Mouse (Mus musculus) heart, embryonic 11.5 days (tissue): ENCODE data around the gene Fam214a. TPM values are rescaled to one million over a fixed set of nuclear protein-coding genes. Genes with fewer than 3 reads are reported as not detected.

Experiments used
- ATAC-seq: fragments of 200-750 bp; cut with Nextera tagmentation; replicated peaks from 2 replicates; pipeline ENCODE4 v1.8.0; 2017; ENCODE audit warnings: moderate library complexity; ENCODE audit not compliant: insufficient number of reproducible peaks, low FRiP score, low TSS enrichment
- H3K27ac ChIP-seq: fragments of 300-500 bp; sonication (generic); 2 replicates; pipeline ENCODE4 v1.5.1; 2014; ENCODE audit warnings: mild to moderate bottlenecking, low read depth, low read length
- H3K27me3 ChIP-seq: fragments of 300-500 bp; sonication (generic); 2 replicates; pipeline ENCODE4 v1.6.1; 2014; ENCODE audit warnings: mild to moderate bottlenecking, low read length, mixed read lengths; ENCODE audit not compliant: control insufficient read depth, insufficient read depth
- H3K36me3 ChIP-seq: fragments of 300-500 bp; sonication (generic); 2 replicates; pipeline ENCODE4 v1.6.1; 2014; ENCODE audit warnings: mild to moderate bottlenecking, low read length, moderate library complexity, mixed read lengths; ENCODE audit not compliant: control insufficient read depth, insufficient read depth
- H3K4me1 ChIP-seq: fragments of 300-500 bp; sonication (generic); 2 replicates; pipeline ENCODE4 v1.6.1; 2014; ENCODE audit warnings: low read length; ENCODE audit not compliant: control insufficient read depth, insufficient read depth
- H3K4me2 ChIP-seq: fragments of 300-500 bp; sonication (generic); 2 replicates; pipeline ENCODE4 v1.6.1; 2014; ENCODE audit warnings: mild to moderate bottlenecking, moderate library complexity
- H3K4me3 ChIP-seq: fragments of 300-500 bp; sonication (generic); 2 replicates; pipeline ENCODE4 v1.5.1; 2014; ENCODE audit warnings: low read depth, low read length
- H3K9ac ChIP-seq: fragments of 300-500 bp; sonication (generic); 2 replicates; pipeline ENCODE4 v1.6.1; 2014; ENCODE audit warnings: mild to moderate bottlenecking, low read depth, low read length, moderate library complexity
- H3K9me3 ChIP-seq: fragments of 300-500 bp; sonication (generic); replicated peaks from 2 replicates; pipeline ENCODE4 v1.6.1; 2016; ENCODE audit warnings: low read length; ENCODE audit not compliant: control insufficient read depth
- WGBS: fragments of 180-500 bp; shearing (Covaris S2); extraction: QIAGEN DNeasy Blood & Tissue Kit; methylation state at CpG from one replicate; pipeline ENCODE4 v1.1.7; 2014; ENCODE audit not compliant: insufficient replicate concordance; 5-methylcytosine and 5-hydroxymethylcytosine counted together
- polyA plus RNA-seq: library from polyadenylated mRNA; unstranded; fragments of >200 nt; fragmentation: Nextera tagmentation; extraction: Ambion mirVana; gene quantifications from 2 replicates; pipeline ENCODE4 v1.2.1, GENCODE M21; 2014

Fam214a gene
- polyA plus RNA-seq, 1 experiment from 2014 or later: 9.7 TPM

- Histone ChIP-seq H3K9me3 (no peaks in the 10 kb centered on the region), H3K9ac (no peak overlapping the region), H3K27me3 (no peaks in the 10 kb centered on the region), H3K4me2 (no peak overlapping the region), H3K4me3 (no peak overlapping the region), H3K4me1 (no peaks in the 10 kb centered on the region), H3K27ac (no peak overlapping the region), H3K36me3 (no peaks in the 10 kb centered on the region)
- no peak for ATAC-seq
- WGBS: 58% methylated on average over 2 of the region's 2 CpGs
Observed at GRCm38 (mm10) chr9:74996349-74996748, 43.7 kb downstream of the Fam214a start.

GRCm38 (mm10) chr9:74997976-74998375, 45.3 kb downstream of the Fam214a start:
- Histone ChIP-seq H3K4me3 (no peak overlapping the region), H3K4me1 (no peaks in the 10 kb centered on the region; the same call in 1 of the 2 replicates), H3K36me3 (no peaks in the 10 kb centered on the region), H3K4me2 (no peak overlapping the region), H3K27ac (no peak overlapping the region), H3K9ac (no peak overlapping the region), H3K9me3 (no peaks in the 10 kb centered on the region), H3K27me3 (no peaks in the 10 kb centered on the region)
- no peak for ATAC-seq

GRCm38 (mm10) chr9:75001006-75001405, 48.3 kb downstream of the Fam214a start:
- H3K9ac ChIP-seq: no peak overlapping the region
- H3K27ac ChIP-seq: no peak overlapping the region
- WGBS: 71% methylated on average over 6 of the region's 6 CpGs
- H3K36me3 ChIP-seq: no peaks in the 10 kb centered on the region
- H3K4me1 ChIP-seq: no peaks in the 10 kb centered on the region; the same call in 1 of the 2 replicates
- no peaks in the 10 kb centered on the region for H3K9me3 ChIP-seq
- no peak overlapping the region for H3K4me2 ChIP-seq
- no peak overlapping the region for H3K4me3 ChIP-seq
- no peak for ATAC-seq
- no peaks in the 10 kb centered on the region for H3K27me3 ChIP-seq

GRCm38 (mm10) chr9:75001611-75002204, 49.0 kb downstream of the Fam214a start:
- no peak overlapping the region for H3K9ac ChIP-seq
- no peak overlapping the region for H3K4me2 ChIP-seq
- no peaks in the 10 kb centered on the region for H3K27me3 ChIP-seq
- no peak overlapping the region for H3K27ac ChIP-seq
- no peak overlapping the region for H3K4me3 ChIP-seq
- H3K36me3 ChIP-seq: no peaks in the 10 kb centered on the region
- no peak for ATAC-seq
- 50% methylated on average over 5 of the region's 5 CpGs for WGBS
- no peaks in the 10 kb centered on the region; the same call in 1 of the 2 replicates for H3K4me1 ChIP-seq
- no peaks in the 10 kb centered on the region for H3K9me3 ChIP-seq

GRCm38 (mm10) chr9:75002262-75002661, 49.6 kb downstream of the Fam214a start:
- no peak overlapping the region for H3K27ac ChIP-seq
- no peak overlapping the region for H3K4me3 ChIP-seq
- WGBS: 65% methylated on average over 3 of the region's 3 CpGs
- H3K9me3 ChIP-seq: no peaks in the 10 kb centered on the region
- no peaks in the 10 kb centered on the region for H3K36me3 ChIP-seq
- H3K4me2 ChIP-seq: no peak overlapping the region
- ATAC-seq: no peak
- no peaks in the 10 kb centered on the region; the same call in 1 of the 2 replicates for H3K4me1 ChIP-seq
- H3K27me3 ChIP-seq: no peaks in the 10 kb centered on the region
- no peak overlapping the region for H3K9ac ChIP-seq

- H3K36me3 ChIP-seq: no peaks in the 10 kb centered on the region
- ATAC-seq: no peak
- H3K4me1 ChIP-seq: no peaks in the 10 kb centered on the region; the same call in 1 of the 2 replicates
- no peak overlapping the region for H3K9ac ChIP-seq
- WGBS: 84% methylated on average over 10 of the region's 10 CpGs
- H3K27me3 ChIP-seq: no peaks in the 10 kb centered on the region
- no peak overlapping the region for H3K4me3 ChIP-seq
- H3K9me3 ChIP-seq: no peaks in the 10 kb centered on the region
- H3K4me2 ChIP-seq: no peak overlapping the region
- H3K27ac ChIP-seq: no peak overlapping the region
Observed at GRCm38 (mm10) chr9:75004203-75004602, 51.5 kb downstream of the Fam214a start.

GRCm38 (mm10) chr9:75016591-75016990, 63.9 kb downstream of the Fam214a start:
- Histone ChIP-seq H3K4me2 (no peak overlapping the region), H3K36me3 (no peaks in the 10 kb centered on the region), H3K27ac (no peak overlapping the region), H3K9ac (no peak overlapping the region), H3K4me1 (no peaks in the 10 kb centered on the region), H3K4me3 (no peak overlapping the region), H3K9me3 (no peaks in the 10 kb centered on the region), H3K27me3 (no peaks in the 10 kb centered on the region)
- no peak for ATAC-seq
- 77% methylated on average over 2 of the region's 2 CpGs for WGBS

- H3K36me3 ChIP-seq: no peaks in the 10 kb centered on the region
- H3K9ac ChIP-seq: no peak overlapping the region
- no peak overlapping the region for H3K27ac ChIP-seq
- ATAC-seq: no peak
- H3K27me3 ChIP-seq: no peaks in the 10 kb centered on the region
- WGBS: 84% methylated on average over 6 of the region's 6 CpGs
- no peak overlapping the region for H3K4me3 ChIP-seq
- H3K9me3 ChIP-seq: no peaks in the 10 kb centered on the region
- H3K4me1 ChIP-seq: peaks cover 4% of the 10 kb centered on the region
- H3K4me2 ChIP-seq: no peak overlapping the region
Observed at GRCm38 (mm10) chr9:75019181-75019580, 66.5 kb downstream of the Fam214a start.

GRCm38 (mm10) chr9:75019592-75019991, 66.9 kb downstream of the Fam214a start:
- no peak overlapping the region for H3K4me2 ChIP-seq
- H3K9ac ChIP-seq: no peak overlapping the region
- 79% methylated on average over 3 of the region's 3 CpGs for WGBS
- no peaks in the 10 kb centered on the region for H3K27me3 ChIP-seq
- ATAC-seq: no peak
- H3K9me3 ChIP-seq: no peaks in the 10 kb centered on the region
- peaks cover 5% of the 10 kb centered on the region for H3K4me1 ChIP-seq
- H3K4me3 ChIP-seq: no peak overlapping the region
- no peaks in the 10 kb centered on the region for H3K36me3 ChIP-seq
- no peak overlapping the region for H3K27ac ChIP-seq
